Mouse (Mus musculus): ENCODE measurements around the gene Sfrp5.

DNA sequence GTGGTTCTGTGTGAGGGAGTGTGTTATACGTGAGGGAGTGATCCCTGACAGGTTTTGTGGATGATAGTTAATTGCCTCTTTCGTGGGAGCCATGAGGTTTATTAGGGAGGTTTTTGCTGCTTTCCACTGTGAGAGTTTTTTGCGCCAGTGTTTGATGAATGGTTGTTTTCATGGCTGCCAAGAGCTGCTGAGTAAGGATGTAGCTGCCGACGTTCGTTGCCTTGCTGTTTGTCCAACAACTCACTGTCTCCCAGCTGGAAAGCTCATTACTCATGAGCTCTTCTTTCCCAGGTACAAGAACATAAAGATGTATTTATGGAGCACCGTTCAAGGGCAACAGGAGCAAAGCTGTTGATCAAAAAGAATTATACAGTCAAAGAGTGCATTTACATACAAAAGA lies 37.9 kb downstream of the Sfrp5 start:
- TF ChIP-seq CTCF (IDR thresholded peaks at IDR 0.05; ENCODE audit: low read depth): no peak
- TF ChIP-seq EP300 (IDR thresholded peaks at IDR 0.05; ENCODE audit: low read depth): no peak

All from liver, postnatal 0 days (tissue).